Mouse (Mus musculus) cerebellum, adult 11-12 months (tissue): ENCODE measurements around the gene Rnf182.
A peak's percentile ranks its signal among the peaks of the same experiment; 100 is the strongest.

Source experiments
- DNase-seq: peaks from one replicate; pipeline ENCODE4 v3.0.0; 2022

Rnf182 gene

GRCm38 (mm10) chr13:43615577-43616254 is at the start of gene Rnf182:
TSS of gene Rnf182 (plus strand) at chr13:43615710.
- DNase-seq = peak; percentile 90

- no peak for DNase-seq
Measured at GRCm38 (mm10) chr13:43566184-43566583, 49.3 kb upstream of the Rnf182 start.

- DNase-seq = no peak
Measured at GRCm38 (mm10) chr13:43567141-43567891, 48.2 kb upstream of the Rnf182 start.

GRCm38 (mm10) chr13:43573979-43574378 is 41.5 kb upstream of the Rnf182 start:
- no peak for DNase-seq

GRCm38 (mm10) chr13:43575431-43575830 is 40.1 kb upstream of the Rnf182 start:
- DNase-seq = peak; percentile 86

GRCm38 (mm10) chr13:43577254-43577653 is 38.3 kb upstream of the Rnf182 start:
- no peak for DNase-seq

- no peak for DNase-seq
Measured at GRCm38 (mm10) chr13:43577766-43578165, 37.7 kb upstream of the Rnf182 start.

GRCm38 (mm10) chr13:43579740-43580139 is 35.8 kb upstream of the Rnf182 start:
- peak; percentile 60 for DNase-seq

- DNase-seq = no peak
Measured at GRCm38 (mm10) chr13:43580661-43581060, 34.8 kb upstream of the Rnf182 start.

GRCm38 (mm10) chr13:43582961-43583360 is 32.5 kb upstream of the Rnf182 start:
- no peak for DNase-seq

GRCm38 (mm10) chr13:43583504-43583903 is 32.0 kb upstream of the Rnf182 start:
- DNase-seq = no peak

- no peak for DNase-seq
Measured at GRCm38 (mm10) chr13:43585335-43585734, 30.2 kb upstream of the Rnf182 start.

- no peak for DNase-seq
Measured at GRCm38 (mm10) chr13:43586966-43587365, 28.5 kb upstream of the Rnf182 start.

- DNase-seq = peak; percentile 65
Measured at GRCm38 (mm10) chr13:43587844-43588840, 27.4 kb upstream of the Rnf182 start.

GRCm38 (mm10) chr13:43591828-43592680 is 23.5 kb upstream of the Rnf182 start:
- peak; percentile 31 for DNase-seq

GRCm38 (mm10) chr13:43592681-43593068 is 22.8 kb upstream of the Rnf182 start:
- DNase-seq = no peak

GRCm38 (mm10) chr13:43595896-43596295 is 19.6 kb upstream of the Rnf182 start:
- peak; percentile 73 for DNase-seq

GRCm38 (mm10) chr13:43600967-43601366 is 14.5 kb upstream of the Rnf182 start:
- no peak for DNase-seq

GRCm38 (mm10) chr13:43602440-43602839 is 13.1 kb upstream of the Rnf182 start:
- DNase-seq = no peak

- peak; percentile 39 for DNase-seq
Measured at GRCm38 (mm10) chr13:43603042-43603441, 12.5 kb upstream of the Rnf182 start.

- peak; percentile 3 for DNase-seq
Measured at GRCm38 (mm10) chr13:43608854-43609253, 6.7 kb upstream of the Rnf182 start.

GRCm38 (mm10) chr13:43612040-43612439 is 3.5 kb upstream of the Rnf182 start:
- peak; percentile 3 for DNase-seq
